Mouse (Mus musculus) activated CD4-positive, CD25-positive, alpha-beta regulatory T cell, adult 9 weeks (primary cell): ENCODE results near the gene Miga1. TPM values are rescaled to one million over a fixed set of nuclear protein-coding genes. Genes with fewer than 3 reads are reported as not detected.

Experiments
- polyA plus RNA-seq: library from polyadenylated mRNA; unstranded; fragments of 100-300 nt; shearing (Covaris generic); gene quantifications from one replicate; pipeline ENCODE4 v1.2.1, GENCODE M21; 2017

Gene Miga1
- 17.3 TPM for polyA plus RNA-seq

GRCm38 (mm10) chr3:152339862-152340557 lies at the start of gene Miga1:
Miga1 (minus strand) TSS chr3:152340407.

GRCm38 (mm10) chr3:152345732-152346632 lies 5.8 kb upstream of the Miga1 start, which contains the start of gene Usp33:
Usp33 (plus strand) TSS chr3:152346478.

GRCm38 (mm10) chr3:152266036-152266421 lies 74.2 kb downstream of the Miga1 start, which contains the start of gene Nexn:
Nexn (minus strand) TSS chr3:152266350.

Other genes starting within 250 kb of the Miga1 start
- gene Gipc2, start 174.2 kb downstream of the Miga1 start, polyA plus RNA-seq: not detected
- 13.0 TPM for gene Dnajb4, start 130.1 kb downstream of the Miga1 start, polyA plus RNA-seq
- 241 TPM for gene Fubp1, start 130.0 kb downstream of the Miga1 start, polyA plus RNA-seq
- 0.18 TPM for gene Nexn, start 74.1 kb downstream of the Miga1 start, polyA plus RNA-seq
- gene Usp33, start 6.1 kb upstream of the Miga1 start, polyA plus RNA-seq: 55.4 TPM
- gene Zzz3, start 55.1 kb upstream of the Miga1 start, polyA plus RNA-seq: 32.4 TPM